Mouse (Mus musculus): ENCODE results near the gene Ntm.
A peak's percentile ranks its signal among the peaks of the same experiment; 100 is the strongest.

Ntm gene

DNA sequence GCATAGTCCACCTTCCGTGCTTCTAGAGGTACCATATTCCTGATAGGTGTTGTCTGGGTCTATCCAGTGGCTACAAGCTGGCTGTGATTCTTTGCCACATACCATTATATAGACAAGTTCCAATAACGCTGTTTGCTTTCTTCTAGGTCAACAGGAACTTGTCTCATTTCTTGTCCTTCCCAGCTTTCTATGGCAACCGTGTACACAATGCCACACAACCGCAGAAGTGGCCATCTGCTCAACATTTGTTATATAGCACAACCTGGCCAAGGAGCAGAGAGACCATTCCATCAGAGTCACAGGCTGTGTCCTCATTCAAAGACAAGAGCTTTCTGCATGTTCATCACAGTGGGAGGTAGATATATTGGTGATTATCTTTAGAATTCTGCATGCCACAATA lies 404.0 kb downstream of the Ntm start:
- DNase-seq, result no peak

DNA sequence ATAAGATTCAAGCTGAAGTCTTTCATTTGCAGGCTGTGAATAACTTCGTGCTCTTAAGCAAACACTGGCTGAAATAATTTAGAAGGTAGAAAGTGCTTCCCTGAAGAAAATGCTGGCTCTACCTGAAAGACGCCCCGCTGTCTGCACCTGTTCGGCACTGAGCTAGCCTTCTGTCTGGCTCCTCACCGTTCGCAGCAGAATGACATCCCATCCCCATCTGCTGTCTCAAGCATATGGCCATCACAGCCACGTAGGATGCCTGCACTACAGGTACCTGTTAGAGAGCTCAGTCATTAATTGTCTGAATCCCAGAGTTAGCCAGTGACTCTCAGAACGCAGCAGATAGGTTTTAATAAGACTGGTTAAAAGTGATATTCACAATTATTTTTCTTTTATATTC lies 412.4 kb downstream of the Ntm start:
- DNase-seq, result no peak

DNA sequence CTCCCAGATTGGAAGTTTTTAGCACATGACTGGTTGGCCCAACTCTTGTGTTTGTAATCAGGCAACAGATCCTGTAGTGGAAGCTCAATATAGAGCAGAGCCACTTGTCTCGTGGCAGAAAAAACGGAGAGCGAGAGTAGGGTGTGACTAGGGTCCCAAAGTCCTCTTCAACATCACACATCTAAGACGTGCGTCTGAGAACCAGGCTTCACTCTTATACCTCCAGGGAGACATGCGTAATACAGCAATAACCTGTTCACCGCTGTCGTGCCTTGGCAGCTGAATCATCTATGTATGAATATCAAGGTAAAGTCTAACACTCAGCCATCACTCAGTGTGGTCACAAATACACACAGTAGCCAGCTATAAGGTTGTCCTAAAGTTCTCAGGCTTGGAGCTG lies 412.8 kb downstream of the Ntm start:
- DNase-seq, result no peak

DNA sequence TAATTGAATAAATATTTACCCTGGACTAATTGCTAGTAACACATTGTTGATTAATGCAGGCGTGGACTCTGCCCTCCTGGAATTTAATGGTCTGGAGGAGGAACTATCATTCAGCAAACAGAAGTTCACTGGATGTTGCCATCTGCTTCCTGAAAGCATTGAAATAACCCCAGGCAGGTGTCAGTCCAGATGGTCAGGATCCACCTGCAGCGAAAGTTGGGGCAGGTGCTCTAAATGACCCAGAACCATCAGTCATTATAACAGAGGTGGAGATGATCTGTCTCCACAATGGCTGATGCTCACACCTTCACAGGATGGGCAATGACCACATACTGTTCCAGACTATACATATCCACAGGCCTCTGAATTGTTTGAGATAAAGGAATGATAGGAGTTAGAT lies 426.5 kb downstream of the Ntm start:
- DNase-seq, result no peak

DNA sequence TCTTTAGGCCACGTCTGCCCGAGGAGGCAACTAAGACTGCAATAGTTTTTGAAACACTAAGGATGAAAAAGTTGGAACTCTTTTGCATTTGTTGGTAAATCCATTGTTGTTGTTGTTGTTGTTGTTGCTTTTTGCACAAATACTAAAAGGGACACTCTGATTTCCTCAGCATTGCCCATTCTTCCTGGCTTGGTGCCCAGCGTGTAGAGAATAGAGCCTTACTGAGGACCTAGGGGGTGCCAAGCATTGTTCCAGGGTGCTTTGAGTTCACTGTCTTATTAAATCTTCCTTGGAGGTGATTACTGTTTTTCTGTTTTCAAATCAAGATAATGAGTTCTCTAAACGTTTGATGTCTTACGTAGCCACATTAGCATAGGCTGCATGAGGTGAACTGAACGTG lies 428.2 kb downstream of the Ntm start:
- no peak for DNase-seq

DNA sequence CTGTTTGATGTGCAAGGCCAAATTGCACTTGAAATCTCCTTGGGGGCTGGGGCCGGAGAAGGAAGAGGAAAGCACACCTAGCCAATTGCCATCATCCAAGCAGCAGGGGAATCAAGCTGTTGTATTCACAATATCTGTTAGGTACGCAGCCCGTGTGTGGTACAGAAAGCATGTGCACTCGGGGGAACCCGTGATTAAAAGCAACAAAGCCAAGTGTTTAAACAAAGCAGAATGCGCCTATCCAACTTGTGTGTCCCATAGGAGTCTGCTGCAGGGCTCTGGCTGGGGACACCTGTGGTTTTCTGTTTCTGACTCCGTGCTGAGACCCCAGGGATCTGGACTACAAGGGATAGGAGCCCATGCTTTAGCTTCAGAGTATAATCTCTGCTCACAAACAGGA lies 428.6 kb downstream of the Ntm start:
- DNase-seq, result no peak

DNA sequence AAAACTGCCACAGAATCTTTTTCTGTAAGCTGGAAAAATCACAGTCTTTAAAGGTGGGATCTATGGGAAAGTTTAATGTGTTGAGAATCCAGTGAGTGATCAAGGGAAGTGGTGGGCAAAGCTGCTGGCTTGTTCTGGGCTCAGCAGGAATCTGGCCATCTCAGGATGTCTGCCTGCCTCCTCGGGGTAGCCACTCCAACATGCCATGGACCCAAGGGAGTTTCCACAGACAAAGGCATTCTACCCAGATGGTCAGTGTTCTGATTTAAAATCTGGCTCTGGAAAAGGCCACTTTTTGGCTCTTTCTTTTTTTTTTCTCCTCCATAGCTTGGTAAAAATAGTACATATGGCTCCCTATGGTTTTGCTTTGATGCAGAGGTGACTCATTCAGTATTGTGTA lies 429.4 kb downstream of the Ntm start:
- no peak for DNase-seq

DNA sequence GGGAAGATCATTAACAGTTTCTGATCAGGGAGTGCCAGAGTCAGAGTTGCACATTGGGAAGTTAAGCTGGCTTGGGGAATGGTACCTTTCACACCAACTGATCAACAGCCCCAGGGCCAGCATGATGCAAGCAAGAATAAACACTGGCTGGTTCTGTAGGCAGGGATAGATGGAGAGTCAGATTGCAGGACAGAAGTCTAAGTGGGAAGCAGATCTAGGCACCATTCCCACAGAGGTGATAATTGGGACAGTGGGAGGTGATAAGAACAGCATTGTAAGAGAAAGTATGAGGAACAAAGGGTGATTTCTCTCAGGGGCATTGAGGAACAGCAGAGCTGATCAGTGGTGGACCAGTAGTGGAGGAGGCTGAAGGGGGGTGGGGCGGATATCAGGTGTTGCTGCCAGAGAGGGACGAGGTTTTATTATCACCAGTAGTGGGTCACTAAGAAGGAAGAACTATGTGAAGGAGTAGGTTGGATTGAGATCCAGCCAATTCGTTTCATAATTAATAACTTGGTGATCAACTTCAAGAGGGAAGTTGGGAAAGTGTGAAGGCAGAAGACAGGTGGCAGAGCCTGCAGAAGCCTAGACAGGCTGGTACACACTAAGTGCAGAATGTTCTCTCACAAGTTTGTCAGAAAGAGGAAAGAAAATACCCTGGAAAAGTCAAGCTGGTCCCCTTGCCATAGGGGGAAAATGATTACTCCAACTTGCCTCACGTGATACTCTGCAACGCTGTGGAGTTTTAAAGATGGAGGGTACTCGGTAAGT lies 431.6 kb downstream of the Ntm start:
- no peak for DNase-seq

DNA sequence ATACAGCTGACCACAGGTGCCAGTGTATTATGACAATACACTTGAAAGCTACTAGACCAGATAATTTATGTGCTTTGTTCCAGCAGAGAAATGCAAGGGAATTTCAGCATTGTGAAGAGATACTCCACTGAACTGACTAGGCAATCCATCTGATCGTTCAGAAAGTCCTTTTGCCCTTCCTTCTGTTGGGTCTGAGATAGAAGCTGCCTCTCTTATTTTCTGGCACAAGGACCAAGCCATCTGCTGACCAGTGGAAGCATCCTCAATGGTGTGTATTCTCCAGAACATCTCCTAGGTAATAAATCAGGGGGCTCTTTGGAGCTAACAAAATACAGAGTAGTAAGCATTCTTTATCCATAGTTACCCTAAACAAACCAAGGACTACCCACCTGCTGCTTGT lies 438.8 kb downstream of the Ntm start:
- DNase-seq, result no peak

DNA sequence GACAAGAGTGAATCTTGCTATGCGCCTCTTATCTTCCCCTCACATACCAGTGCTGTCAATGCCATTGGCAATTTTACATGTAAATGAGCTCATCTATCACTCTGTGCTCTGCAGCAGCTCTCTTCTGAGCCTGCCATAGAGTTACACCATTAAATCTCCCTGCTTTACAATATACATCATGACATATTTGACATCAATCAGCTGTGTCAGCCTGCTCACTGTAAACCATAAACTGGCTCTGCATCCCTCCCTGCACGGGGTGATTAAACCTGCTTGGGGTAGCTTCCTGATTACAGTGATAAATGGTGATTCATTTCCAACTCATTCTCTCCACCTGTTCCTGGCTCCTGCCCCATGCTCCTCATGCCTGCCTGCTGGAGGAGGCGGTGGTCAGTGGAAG lies 439.7 kb downstream of the Ntm start:
- DNase-seq, result no peak

DNA sequence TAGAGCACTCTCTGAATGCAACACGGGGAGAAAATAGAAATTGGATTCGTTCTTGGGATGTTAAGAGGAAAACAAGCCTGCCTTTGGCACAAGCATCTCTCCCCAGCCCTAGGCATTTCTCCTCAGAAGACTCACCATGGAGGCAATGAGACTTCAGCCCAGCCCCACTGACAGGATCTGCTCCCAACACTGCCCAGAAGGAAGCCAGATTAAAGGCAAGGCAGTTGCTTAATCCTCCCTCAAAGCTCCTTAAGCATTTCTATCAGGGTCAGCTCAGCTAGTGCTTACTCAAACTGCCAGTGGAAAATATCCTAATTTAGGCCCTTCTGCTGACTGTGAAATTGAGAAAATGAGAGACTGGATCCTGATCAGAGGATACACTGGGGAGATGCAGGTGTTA lies 443.8 kb downstream of the Ntm start:
- no peak for DNase-seq

DNA sequence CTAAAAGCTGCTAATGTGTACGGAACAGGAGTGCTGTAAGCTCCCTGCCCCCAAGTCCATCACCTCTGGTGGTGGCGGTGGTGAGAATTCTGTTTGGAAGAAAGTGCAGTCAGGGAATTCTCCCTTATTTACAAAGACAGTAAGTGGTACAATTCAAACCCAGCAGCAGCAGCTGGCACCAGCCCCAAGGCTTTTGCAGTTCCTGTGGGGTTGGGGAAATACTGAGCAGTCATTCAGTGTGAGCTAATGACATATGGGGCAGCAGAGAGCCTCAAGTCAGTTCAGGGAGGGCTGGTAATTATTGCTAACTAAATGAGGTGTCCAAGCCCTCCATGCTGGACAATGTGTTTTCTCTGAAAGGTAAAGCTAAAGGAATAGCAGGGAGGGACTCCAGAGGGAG lies 446.3 kb downstream of the Ntm start:
- DNase-seq, result no peak

DNA sequence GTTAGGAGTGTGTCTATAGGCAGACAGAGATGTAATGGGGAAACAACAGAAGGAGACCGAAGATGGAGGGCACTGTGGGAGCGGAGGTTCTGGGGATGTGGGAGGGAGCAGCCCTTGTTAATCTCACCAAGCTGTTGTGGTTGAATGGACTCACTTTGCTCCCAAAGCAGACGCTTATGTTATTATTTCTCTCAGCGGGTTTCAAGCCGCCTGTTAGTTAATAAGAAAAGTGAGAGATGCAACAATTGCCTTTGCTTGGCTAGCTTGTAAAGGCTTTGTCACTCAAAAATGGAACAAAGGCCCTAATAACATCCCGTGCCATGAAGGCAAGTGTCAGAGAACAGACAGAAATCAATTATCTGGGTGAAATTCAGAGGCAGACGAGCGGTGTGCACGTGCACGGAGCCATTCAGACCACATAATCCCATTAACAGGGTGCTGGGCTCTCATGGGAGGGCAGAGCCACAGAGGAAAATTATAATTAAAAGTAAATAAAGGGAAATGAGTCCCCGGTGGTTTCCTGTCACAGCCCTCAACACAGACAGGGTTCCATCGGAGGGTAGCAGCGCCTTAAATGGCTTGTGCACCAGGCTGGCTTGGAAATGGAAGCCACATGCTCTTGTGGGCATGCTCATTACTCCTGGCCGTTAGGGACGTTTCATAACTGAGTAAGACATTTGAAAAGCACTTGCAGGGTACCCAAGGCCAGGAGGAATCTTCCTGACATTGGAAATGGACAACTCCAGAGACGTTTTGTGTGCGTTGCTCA lies 448.2 kb downstream of the Ntm start:
- DNase-seq, result no peak

DNA sequence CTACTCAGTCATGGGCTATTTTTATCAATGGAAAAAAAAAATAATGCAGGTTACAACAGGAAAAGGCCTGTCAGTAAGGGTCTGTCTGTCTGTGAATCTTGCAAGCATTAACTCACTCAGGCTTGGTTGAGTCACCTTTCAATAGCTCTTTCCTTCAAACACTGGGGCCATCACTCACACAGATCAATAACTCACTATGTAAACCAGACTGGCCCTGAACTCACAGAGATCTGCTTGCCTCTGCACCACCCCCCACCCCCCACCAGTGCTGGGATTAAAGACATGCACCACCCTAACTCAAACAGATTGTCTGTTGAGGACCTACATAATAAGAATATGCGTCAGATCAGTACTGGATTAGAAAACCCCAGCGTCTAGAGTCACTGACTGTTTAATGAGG lies 466.9 kb downstream of the Ntm start:
- no peak for DNase-seq

DNA sequence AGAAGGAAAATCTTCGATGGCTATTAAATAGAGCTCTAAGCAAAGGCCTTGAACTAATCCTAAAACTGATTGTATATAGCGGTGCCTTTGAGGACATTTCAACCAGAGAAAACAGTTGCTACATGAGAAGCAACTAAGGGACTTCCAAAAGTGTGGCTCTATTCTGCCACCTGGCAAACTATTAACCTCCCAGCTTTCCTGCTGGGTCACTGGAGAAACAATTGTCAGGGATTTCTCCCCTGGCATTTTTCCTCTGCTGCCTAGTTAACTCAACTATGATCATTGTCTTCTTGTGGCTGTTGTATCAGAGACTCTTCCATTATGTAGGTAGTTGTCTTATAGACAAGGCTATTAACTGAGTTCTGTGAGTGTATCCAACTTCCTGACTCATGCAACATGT lies 480.7 kb downstream of the Ntm start:
- no peak for DNase-seq

DNA sequence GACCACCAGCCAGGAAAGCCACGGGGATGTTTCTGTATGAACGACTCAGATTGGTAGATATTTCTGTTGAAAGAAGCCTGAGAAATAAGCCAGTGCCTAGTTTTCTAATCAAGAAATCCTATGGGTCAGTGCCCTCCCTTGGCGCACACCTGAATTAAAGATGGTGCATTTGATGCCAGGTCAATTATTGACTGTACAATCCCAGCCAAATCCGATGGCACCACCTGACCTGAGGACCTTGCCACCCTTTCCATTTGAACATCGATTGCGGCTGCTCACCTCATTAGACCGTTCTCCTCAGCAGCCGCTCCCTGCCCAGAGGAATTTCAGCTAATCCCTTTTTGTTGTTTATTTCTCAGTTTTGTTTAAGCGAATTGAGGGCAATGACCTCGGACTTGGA lies 483.9 kb downstream of the Ntm start:
- no peak for DNase-seq

DNA sequence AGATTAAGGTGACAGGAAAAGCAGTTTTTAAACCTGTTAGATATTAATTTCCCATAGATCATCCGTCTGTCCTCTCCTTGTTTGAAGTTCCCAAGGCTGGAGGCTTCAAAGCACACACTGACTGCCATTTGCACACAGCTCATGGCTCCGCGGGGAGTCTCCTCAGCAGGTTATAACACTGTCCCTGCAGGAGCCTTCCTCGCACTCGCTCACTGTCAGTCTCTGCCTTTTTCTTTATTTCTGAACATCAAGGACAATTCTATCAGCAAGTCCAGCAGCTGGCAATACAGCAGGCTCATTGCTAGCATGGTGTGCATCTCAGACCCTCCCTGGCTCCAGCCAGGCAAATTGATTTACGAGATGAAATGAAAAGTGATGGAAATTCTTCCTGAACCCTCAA lies 485.7 kb downstream of the Ntm start:
- DNase-seq, result no peak

DNA sequence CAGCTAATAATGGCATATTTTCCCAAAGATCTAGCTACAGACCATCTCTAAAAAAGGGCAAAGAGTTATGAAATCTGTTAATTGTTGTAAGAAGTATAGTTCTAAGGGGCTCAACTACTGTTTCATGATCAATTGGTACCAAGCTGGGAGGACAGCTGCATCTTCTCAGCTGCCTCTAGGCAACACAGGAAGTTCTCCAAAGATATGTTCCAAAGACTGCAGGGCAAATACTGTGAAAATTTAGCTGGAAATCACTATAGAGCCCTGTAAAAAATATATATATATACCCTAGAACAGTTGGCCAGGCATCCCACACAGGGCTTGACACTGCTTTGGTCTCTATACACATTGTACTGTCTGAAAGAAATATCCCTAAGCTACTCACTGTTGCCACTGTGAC lies 489.5 kb downstream of the Ntm start:
- no peak for DNase-seq

DNA sequence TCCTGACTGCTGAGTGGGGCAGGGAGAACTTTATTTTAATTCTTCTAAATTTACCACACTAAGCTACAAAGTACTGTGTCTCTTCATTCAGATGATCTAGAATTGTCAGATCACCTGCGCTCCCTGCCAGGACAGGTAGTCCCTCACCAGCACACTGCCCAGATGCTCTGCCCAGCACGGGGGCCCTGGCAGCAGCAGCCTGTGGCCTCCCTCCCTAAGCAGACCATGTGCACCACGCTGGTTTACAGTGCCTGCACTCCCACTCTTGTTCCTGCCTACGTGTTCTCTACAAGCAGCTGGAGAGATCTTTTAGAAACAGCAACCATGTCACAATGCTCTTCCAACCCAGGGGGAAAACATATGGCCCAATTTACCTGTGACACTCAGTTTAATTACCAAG lies 490.7 kb downstream of the Ntm start:
- no peak for DNase-seq

DNA sequence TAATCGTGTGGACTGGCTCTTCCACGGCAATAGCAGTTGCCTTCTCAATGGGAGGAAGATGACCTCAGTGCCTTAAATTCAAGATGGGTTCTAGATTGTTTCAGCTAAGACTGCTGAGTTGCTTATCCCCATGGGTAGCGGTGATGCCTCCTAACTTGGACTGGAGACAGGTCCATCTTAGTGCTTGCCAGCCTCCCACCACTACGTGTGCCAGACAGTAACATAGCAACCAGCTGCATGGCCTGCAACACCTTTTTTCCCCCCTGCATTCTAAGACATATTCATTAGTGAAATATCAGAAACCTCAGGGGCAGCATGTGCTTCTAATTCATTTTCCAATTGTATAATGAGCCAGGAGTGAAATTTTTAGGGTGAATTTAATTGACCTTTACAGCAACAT lies 498.2 kb downstream of the Ntm start:
- DNase-seq, result no peak

DNA sequence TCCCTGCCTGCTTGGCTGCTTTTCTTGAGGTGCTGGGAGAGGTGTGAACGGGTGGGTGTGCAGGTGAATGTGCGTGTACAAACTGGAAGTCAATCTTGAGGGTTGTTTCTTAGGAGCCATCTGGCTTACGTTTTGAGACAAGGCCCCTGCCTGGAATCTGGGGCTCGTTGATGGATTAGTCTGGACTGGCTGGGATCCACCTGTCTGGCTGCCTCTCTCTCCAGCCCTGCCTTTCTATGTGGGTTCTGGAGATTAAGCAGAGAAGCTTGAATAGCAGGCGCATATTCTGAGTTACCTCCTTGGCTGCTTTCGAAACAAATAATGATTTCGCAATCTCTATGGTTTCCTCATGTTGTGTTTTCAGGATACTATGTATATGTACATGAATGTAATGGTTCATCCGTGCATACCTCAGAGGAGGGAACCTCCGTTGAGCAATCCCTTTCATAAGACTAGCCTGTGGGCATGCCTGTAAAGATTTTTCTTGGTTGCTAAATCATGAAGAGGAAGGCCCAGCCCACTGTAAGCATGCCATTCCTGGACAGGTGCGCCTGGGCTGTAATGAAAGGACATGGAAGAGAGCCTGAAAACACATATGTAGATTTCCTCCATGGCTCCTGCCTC lies 499.9 kb downstream of the Ntm start:
- DNase-seq, result no peak

DNA sequence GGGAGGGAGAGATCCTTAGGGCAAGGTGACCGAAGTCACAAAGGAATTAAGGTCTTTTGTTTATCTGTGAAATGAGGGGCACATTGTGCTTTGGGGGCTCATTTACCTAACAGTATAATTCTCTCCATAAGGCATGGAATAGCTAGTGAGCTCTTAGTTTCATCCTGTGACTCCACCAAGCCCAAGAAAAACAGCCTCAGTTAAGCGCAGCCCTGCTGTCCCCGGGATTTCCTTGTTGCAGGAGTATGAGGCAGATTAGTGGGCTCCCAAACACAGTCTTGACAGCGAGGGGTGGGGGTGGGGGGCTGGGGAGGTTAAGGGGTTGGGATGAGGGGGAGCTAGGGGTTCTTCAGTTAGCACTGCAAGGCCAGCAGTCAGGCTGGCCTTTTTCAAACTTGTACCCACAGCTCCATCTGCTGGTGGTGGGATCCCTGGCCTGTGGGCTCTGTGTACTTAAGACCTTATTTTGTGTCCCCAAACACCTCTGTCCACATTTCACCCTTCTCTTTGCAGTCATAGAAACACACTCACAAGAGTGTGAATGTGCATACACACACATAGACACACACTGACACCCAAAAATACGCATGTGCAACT lies 504.9 kb downstream of the Ntm start:
- DNase-seq, result peak; percentile 3

DNA sequence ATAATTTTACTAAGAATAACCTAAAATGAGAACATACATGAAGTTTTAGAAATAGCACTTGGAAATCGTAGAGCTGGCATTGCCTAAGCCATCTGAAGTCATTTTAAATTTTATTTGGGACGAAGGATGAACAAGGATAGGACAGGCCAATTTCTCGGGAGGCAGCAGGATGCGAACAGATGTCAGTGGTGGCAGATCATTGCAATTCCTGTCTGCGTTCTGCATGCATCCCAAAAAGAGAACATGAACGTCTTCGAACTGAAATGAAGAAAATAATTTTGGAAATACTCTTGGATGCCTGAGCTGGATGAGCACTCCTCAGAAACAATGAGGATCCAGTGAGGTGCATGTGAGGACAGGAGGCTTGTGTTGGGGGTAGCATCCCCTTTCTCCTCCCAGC lies 506.9 kb downstream of the Ntm start:
- no peak for DNase-seq

DNA sequence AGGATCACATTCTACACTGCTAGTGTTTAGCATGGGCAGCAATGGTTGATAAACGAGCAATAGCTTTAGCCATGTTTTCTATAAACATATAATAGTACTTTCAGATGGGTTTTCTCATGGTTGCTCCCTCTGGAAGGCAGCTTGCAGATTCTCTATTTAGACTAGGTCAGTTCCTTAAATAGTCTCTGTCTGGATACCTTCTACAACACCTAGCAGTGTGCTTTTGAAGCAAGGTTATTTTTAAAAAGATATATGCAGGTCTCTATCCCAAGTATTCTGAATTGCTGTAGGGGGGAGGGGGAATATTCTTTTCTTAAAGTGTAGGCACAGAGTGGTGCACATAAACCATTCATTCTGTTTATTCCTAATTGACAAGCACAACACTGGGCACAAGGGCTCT lies 511.7 kb downstream of the Ntm start:
- DNase-seq, result no peak

Data from kidney, adult 11 months (tissue).